Mouse (Mus musculus) left cerebral cortex, adult 9 months (tissue): ENCODE measurements at regions not wholly inside any gene's neighbourhood (a gene's known extent, or its start where the extent isn't known, plus 50 kb on each side); places are given as distances from the start of the nearest gene placed in this dataset.

Source experiments
- DNase-seq, 2 experiments: peaks; one replicate each; pipeline ENCODE4 v3.0.0; 2022; ENCODE audit warnings: low spot score in 2 of 2

DNA sequence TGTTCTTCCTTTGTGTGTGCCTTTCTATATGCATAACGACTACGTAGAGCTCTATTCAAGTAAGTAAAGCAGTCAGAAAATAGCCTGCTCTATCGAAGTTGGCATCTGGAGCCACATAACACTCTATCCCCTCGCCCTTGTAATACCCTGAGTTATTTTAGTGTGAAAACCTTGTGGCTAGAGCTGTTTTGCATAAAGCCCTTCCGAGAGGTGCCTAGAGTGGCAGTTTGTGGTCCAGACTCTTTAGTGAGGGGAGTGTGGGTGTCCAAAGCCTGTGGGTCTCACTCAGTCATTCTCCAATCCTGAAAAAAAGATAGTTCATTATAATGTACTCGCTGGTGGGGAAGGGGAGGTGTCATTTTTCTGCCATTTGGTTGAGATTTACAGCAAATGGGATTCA lies 855.2 kb upstream of the Car8 start:
- no peak for DNase-seq

- no peak for DNase-seq
Observed at GRCm38 (mm10) chr4:9083526-9083925, 844.7 kb upstream of the Car8 start.

GRCm38 (mm10) chr4:9081701-9082562 lies 843.1 kb upstream of the Car8 start:
- peak in 1 of 2 experiments; percentile 16 for DNase-seq

- no peak for DNase-seq
Observed at GRCm38 (mm10) chr4:9080821-9081493, 842.1 kb upstream of the Car8 start.

- DNase-seq = no peak
Observed at GRCm38 (mm10) chr4:9079828-9080245, 841.0 kb upstream of the Car8 start.

GRCm38 (mm10) chr4:9074447-9074846 lies 835.6 kb upstream of the Car8 start:
- no peak for DNase-seq

- DNase-seq = no peak
Observed at GRCm38 (mm10) chr4:9073736-9074428, 835.0 kb upstream of the Car8 start.

GRCm38 (mm10) chr4:9072321-9072720 lies 833.5 kb upstream of the Car8 start:
- no peak for DNase-seq

DNA sequence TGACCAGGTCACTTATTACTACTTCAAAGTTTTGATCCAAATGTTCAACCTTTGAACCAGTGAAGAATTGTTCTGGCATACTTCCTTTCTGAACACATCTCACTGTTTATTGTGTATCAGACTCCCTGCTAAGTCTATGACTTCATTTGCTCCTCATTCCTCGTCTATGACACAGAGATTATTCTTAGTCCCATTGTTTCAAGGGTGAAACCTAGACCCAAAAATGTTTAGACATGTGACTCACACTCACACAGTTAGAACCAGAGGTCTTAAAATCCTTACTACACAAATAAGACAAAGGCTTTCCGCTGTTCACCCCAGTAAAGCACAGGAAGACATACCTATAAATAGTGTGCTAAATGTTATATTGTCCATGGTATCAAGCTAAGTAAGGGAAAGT lies 829.0 kb upstream of the Car8 start:
- no peak for DNase-seq

DNA sequence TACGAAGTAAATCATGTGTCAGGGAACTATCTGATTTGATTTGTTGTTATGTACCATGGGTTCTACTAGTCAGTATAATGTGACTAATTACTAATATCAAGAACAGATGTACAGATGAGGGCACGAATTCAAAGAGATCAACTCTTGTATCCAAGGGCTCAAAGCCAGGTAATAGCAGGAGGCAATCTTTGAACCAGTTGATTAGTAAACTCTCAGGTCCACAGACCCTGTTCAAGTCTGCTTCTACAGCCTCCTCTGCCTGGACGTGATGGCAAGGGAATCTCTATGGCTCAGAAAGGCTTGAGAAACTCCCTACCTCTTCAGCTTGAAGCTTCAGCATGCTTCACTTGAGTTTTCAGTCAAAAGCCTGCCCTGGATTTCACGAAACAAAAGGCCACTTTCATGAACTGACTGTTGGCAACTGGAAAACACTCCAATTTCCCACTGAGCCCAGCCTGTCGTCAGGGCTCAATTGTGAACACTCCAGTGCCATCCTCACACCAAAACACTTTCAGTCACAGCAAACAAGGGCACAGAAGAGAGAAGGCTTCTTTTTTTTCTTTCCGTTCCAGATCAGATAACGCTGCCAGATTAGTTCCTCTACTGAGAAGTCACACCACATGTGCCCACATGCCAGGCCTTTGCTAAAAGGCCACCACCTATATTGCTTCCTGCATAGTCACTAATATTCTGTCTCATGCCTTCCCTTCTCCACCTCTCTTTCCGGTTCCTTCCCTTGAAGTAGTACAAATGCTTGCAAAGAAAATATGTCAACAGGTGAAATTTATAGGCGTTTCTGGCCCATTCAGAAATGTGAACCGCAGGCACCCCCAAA lies 827.4 kb upstream of the Car8 start:
- DNase-seq = peak in 1 of 2 experiments; percentile 16

- no peak for DNase-seq
Observed at GRCm38 (mm10) chr4:9061941-9062340, 823.1 kb upstream of the Car8 start.

DNA sequence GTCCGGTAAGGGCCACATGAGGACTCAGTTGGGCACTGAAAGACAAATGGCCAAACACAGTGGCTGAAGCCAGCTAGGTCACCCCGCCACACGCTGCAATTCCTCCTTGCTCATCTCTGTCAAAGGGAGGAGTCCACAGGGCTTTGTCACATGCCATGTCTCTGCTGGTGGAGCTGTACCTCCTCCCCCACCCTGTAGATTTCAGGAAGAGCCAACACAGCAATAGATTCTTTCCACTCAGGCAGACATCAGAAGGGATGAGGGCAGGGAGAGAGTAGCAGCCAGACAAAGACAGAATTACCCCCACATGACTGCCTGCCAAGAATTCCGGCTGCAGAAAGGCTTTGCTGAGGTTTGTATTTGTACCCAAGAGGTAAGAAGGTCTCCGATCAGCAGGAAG lies 821.4 kb upstream of the Car8 start:
- DNase-seq = no peak

- no peak for DNase-seq
Observed at GRCm38 (mm10) chr4:9057676-9058075, 818.8 kb upstream of the Car8 start.

GRCm38 (mm10) chr4:9057113-9057512 lies 818.3 kb upstream of the Car8 start:
- no peak for DNase-seq

DNA sequence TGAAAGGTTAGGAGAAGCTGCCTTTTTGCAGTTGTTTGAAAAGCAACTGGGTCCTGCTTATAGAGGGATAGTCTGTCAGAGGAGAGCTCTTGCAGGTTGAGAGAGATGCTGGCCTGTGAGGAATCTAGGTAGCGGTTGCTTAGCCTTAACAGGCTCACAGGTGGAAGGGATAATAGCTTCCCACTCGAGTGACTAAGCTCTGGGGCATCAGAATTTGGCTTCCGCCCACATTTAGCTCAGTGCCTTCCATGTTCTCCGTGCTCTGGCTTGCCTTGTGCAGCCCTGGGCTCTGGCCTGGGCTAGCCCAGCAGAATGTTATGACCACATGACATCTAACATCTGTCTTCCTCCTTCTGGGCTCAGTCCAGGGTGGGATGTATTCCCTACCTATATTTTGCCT lies 817.0 kb upstream of the Car8 start:
- DNase-seq = no peak

DNA sequence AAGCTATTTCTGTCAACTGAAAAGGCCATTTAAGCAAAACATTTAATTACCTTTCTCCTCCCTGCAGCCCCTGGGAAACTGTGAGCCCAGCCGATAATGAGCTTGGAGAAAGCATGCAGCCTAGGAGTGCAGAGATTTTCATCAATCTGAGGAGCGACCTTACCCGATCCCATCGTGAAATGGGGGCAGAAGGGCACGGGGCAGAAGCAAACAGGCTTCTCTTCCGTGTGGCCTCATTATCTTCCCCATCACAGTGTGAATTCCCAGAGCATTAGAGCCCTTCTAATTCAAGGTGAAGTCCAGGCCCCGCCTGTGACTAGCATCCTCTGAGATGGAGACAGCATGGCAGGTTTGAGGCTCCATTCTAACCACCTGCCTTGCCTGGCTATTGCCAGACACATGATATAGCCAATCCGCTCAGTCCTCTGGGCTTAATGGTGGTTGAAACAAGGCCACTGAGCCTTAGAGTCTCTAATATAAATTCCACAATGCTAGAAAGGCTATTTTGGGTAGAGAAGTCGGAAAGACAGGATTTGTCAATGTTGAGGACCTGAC lies 816.5 kb upstream of the Car8 start:
- DNase-seq = no peak

- DNase-seq = no peak
Observed at GRCm38 (mm10) chr4:9048817-9049216, 810.0 kb upstream of the Car8 start.

GRCm38 (mm10) chr4:9047151-9047550 lies 808.3 kb upstream of the Car8 start:
- no peak for DNase-seq

- no peak for DNase-seq
Observed at GRCm38 (mm10) chr4:9046436-9046835, 807.6 kb upstream of the Car8 start.

DNA sequence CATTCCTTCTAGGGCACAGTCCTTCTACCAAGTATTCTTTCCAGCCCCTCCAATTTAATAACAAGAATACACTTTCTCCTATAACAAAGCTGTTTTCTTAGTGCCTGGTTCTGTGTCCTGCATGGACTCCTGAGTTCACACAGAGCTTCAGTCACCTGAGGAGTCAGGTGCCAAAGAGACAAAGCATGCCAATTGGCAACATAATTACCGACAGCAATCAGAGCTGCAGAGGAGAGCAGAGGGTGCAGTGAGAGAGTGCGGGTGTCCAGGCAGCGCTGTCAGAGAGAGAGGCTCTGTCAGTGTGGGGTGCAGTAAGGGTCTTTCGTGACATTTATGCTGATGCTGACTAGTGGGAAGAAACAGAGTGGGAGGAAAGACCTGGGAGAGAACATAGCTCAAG lies 807.2 kb upstream of the Car8 start:
- DNase-seq = no peak

DNA sequence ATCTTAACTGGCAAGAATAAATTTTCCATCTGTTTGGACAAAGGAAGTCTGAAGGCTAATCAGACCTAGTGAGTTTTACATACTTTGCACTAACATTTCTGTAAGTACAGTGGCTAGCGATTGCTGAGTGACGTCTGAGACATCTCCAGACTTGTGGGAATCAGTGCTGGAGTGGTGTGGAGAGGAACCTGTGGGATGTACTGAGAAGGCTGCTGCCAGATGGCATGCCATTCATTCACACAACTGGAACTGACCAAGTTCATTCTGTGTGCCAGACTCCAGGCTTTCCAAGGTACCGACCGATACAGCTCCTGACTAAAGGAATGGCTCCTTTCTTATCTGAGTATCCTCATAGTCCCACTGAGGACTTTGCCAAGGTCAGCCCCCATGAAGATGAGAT lies 797.2 kb upstream of the Car8 start:
- DNase-seq = no peak
